Mouse (Mus musculus) thymus, postnatal 36 days (tissue): ENCODE measurements around the gene Nfatc4.

ENCODE experiments used
- DNase-seq, 2 experiments: peaks; one replicate each; pipeline ENCODE4 v3.0.0; 2022; ENCODE audit warnings: mixed read lengths in 2 of 2

The Nfatc4 gene

GRCm38 (mm10) chr14:55824001-55824480 is 1.1 kb downstream of the Nfatc4 start:
- DNase-seq = no peak

DNA sequence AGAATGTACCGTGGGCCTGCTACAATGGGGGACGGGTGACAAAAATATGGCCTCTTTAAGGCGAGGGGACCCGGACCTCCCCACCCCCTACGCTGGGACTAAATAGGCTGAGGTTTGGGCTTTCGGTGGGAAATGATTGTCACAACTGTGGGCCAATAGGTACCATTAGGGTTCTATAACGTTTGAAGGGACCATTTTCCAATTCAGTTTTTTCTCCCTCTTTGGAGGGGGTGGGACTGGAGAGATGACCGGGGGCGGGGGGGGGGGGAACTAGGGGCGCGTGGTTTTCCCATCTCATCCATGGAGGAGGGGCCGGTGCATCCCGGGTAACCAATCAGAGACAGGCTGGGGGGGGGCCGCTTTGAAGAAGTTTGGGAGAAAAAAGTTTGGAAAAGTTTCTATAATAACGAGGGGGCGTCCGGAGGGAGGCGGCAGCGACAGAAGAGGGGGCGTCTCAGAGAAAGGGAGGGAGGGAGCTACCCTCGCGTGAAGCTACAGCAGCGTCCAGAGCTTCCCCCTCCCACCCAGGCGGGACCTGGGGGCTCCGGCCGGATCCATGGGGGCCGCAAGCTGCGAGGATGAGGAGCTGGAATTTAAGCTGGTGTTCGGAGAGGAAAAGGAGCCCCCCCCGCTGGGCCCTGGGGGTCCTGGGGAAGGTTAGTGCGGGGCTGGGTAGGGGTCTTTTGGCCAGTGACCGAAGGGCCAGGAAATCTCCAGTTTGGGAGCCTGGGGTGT is 1.7 kb downstream of the Nfatc4 start:
- no peak for DNase-seq

- DNase-seq = peak in 1 of 2 experiments; percentile 18
These were observed 2.5 kb downstream of the Nfatc4 start for GRCm38 (mm10) chr14:55825216-55826051.

- no peak for DNase-seq
These were observed 3.2 kb downstream of the Nfatc4 start for GRCm38 (mm10) chr14:55826142-55826541.

DNA sequence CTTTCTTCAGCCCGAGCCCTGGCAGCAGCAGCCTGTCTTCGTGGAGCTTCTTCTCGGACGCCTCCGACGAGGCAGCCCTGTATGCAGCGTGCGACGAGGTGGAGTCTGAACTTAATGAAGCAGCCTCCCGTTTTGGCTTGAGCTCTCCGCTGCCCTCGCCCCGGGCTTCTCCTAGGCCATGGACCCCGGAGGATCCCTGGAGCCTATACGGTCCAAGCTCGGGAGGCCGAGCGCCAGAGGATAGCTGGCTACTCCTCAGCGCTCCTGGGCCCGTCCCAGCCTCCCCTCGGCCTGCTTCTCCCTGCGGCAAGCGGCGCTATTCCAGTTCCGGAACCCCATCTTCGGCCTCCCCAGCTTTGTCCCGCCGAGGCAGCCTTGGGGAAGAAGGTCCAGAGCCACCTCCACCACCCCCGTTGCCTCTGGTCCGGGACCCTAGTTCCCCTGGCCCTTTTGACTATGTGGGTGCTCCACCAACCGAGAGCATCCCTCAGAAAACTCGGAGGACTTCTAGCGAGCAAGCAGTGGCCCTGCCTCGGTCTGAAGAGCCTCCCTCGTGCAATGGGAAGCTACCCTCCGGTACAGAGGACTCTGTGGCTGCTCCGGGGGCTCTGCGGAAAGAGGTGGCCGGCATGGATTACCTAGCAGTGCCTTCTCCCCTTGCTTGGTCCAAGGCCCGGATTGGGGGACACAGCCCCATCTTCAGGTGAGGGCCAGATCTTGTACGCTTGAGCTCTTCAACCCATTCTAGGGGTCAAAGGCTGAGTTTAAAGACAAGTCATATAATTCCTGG is 3.8 kb downstream of the Nfatc4 start:
- DNase-seq = no peak

DNA sequence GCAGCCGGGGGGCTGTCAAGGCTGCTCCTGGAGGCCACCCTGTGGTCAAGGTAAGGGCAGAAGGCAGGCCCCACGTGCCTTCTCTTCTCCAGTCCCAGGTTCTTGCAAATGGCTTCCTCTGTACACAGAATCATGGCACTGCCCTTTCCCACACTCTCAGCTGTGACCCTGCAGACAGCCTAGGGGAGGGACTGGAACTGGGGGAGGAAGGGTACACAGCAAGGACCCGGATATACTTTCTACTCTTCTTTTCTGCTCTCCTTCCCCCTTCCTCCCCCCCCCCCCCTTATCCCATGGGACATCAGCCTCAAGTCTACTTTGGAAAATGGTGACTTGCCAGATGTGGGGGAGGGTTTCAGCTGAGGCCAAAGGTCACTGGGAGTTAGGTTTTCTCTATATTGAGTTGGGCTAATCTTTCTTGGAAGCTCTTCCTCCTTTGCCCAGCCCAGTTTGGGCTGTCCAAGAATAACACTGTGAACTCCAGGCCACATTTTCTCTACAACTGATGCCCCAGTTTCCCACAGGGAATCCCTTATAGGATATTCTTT is 5.8 kb downstream of the Nfatc4 start:
- no peak for DNase-seq

DNA sequence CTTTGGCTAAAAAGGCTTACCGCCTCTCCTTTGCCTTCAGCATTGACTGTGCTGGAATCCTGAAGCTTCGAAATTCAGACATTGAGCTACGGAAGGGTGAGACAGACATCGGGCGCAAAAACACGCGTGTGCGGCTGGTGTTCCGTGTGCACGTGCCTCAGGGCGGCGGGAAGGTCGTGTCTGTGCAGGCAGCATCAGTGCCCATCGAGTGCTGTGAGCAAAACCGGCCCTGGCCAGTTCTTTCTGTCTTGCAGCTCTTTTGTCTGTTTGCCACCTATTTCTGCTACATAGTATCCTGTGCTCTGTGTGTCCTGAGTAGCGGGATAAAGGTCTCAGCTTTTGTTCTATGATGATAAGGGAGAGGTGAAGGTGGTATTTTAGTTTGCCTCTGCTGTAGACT is 6.9 kb downstream of the Nfatc4 start:
- no peak for DNase-seq

- DNase-seq = no peak
These were observed 7.4 kb downstream of the Nfatc4 start for GRCm38 (mm10) chr14:55830331-55830730.

GRCm38 (mm10) chr14:55833126-55833525 is 10.2 kb downstream of the Nfatc4 start:
- DNase-seq = no peak

DNA sequence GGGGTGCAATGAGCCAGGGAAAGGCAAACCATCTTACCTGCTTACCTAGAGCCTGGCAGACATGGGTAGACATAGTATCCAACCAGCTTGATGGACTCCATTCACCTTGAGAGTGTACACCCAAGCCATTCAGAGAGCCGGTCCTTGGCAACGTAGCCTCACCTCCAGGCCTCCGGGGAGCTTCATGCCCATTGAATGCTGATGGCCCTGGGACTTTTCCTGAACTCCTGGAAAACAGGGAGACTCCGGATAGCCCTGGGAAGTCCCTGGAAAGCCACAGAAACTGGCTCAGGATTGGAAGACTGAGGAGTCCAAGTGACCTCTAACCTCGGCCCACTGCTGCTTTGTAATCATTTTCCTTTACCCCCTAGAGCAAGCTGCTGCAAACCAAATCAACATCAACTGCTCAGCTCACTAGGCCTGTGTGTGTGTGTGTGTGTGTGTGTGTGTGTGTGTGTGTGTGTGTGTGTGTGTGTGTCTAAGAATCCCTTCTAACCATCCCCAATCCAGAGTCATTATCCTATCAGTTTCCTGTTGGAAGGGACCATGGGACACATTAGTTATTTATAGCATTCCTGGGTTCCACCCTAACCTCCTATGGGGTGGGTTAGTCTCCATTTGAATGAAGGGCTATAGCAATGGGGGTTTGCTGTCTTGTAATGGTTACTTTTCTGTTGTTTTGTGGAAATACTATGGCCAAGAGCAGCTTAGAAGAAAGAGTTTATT is 12.0 kb downstream of the Nfatc4 start:
- no peak for DNase-seq

DNA sequence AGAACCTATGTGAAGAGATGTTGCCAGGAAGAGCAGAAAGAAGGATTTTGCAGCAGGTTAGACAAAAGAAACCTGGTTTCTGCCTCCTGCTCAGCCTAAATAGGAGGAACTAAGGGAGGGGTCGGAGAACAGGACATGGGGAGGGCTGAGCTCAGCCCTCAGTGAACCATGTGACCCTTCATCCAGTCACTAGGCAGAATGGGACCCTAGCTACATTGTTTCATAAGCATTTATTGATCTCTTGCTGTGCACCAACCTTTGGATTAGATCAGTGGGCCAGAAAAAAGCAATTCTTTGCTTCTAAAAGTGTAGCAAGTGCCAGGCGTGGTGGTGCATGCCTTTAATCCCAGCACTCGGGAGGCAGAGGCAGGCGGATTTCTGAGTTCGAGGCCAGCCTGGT is 15.4 kb downstream of the Nfatc4 start:
- DNase-seq = no peak

- DNase-seq = no peak
These were observed 15.8 kb downstream of the Nfatc4 start for GRCm38 (mm10) chr14:55838740-55839139.

DNA sequence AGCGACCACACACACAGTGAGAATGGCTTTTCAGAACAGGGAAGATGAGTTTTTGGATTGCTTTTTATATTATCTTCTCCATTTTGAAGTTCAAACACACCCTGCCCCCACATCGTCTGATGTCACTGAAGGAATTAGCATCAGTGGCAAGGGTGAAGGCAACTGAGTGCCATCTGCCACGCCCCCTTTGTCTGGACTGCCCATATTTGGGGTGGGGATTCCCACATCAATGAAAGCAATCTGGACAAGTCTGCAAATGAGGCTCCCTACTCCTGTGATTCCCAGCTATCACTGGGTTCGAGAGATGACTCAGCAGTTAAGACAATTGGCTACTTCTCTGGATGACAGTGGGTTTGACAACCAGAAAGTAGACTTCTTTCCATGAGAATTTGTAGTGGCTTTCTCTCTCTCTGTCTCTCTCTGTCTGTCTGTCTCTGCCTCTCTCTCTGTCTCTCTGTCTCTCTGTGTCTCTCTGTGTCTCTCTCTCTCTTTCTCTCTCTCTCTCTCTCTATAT is 18.0 kb downstream of the Nfatc4 start:
- no peak for DNase-seq

- DNase-seq = no peak
These were observed 19.9 kb downstream of the Nfatc4 start for GRCm38 (mm10) chr14:55842794-55843193.

- DNase-seq = no peak
These were observed 22.8 kb downstream of the Nfatc4 start for GRCm38 (mm10) chr14:55845506-55846294.

DNA sequence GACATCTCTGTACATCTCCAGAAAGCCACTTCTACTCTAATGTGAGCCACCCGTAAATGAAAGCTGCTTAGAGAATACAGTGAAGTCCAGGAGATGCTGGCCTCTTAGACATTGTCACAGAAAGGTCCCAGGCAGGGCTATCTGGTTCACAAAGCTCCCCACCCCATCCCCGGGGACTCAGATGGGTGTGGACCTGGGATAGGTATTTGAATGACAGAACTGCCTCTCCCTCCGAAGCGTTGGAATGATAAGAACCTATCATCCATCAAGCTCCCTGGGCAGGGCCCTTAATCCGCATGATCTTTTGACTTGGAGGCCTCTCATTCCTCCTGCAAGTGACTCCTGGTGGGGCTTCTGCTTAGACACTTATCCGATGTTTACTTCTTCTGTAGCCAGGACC is 27.9 kb downstream of the Nfatc4 start:
- DNase-seq = no peak

DNA sequence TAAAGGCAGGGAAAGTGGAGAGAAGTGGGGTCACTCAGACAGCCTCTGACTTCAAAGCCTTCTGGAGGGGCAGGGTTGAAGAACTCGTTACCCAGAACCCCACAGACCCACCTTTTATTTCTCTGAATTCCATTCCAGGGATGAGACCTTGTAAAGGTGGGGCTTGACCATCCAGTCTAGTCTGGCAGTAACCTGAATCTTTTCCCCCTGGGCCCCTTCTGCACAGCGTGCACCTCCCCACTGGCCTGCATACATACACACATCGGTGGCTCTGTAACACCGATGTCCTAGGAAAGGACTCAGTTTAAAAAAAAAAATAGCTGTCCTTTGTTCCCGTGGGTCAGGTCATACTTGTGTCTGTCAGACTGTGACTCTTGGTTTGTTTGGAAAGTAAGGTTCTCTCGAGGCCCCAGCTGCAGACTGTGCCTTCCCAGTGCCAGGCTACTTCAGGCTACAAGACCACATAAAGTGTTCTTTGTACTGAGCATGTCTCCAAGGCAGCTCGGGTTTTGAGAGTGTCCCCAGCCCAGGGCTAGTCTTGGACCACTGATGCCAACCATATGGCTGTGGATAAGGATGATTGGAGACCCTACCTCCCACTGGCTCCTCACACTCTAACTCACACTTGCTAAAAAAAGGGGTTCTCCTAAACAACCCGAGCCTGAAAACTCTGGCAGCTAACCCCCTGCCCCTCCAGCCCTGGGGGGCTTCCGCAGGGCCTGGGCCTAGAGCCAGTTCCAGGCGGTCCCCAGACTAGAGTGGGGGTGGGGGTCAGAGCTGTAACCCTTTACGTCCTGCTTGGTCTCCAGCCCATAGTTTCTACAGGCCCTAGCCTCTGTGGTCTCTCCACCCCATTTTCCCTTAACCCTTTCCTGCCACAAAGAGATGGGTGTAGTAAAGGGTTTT is 30.0 kb downstream of the Nfatc4 start:
- DNase-seq = no peak

DNA sequence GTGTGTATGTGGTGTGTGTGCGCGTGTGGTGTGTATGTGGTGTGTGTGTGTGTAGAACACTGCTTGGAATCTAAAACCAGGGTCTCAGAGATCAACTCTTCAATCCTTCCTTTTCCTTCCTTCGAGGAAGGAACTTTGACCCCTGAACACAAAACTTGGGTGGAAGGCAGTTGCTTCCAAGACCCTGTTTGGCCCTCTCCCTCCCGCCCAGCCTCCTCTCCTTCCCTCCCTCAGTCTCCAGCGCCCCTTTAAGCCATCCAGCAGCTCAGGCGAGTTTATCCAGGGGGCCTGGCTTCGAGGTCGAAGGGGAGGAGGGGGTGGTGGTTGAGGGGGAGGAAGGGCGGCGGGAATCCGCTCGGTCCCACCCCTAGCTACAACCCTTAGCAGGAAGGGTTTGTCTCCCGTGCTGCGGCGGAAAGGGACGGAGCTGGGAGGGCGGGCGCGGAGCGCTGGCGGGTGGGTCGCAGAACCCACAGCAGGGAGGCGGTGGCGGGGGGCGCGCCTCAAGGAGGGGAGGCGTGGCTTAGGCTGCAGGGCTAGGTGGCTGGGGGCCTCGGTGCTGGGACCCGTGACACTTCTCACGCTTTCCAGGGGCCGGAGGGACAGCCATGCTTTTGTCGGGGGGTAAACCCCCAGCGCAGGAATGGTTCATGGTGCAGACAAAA is 30.8 kb downstream of the Nfatc4 start, which contains the start of gene Nynrin:
Gene Nynrin, plus strand, starts transcription at position 390 of the 665 bp plus-strand sequence.
- peak; percentile 78 to 84 for DNase-seq

GRCm38 (mm10) chr14:55854406-55855100 is 31.6 kb downstream of the Nfatc4 start:
- DNase-seq = no peak
